Mouse (Mus musculus) limb, embryonic 11.5 days (tissue): ENCODE data around the gene Prkce. TPM values are rescaled to one million over a fixed set of nuclear protein-coding genes. Genes with fewer than 3 reads are reported as not detected.

Experiments
- ATAC-seq: fragments of 200-750 bp; cut with Nextera tagmentation; 2 replicates; pipeline ENCODE4 v1.8.0; 2017; ENCODE audit warnings: low read depth; ENCODE audit not compliant: insufficient number of reproducible peaks, low FRiP score, low TSS enrichment
- DNase-seq: peaks from one replicate; pipeline ENCODE4 v3.0.0-alpha.2; 2015; ENCODE audit warnings: low spot score
- H3K27ac ChIP-seq: fragments of 300-500 bp; sonication (generic); replicated peaks from 2 replicates; pipeline ENCODE4 v1.5.1; 2014; ENCODE audit warnings: low read depth, mild to moderate bottlenecking, low read length
- H3K27me3 ChIP-seq: fragments of 300-500 bp; sonication (generic); 2 replicates; pipeline ENCODE4 v1.6.1; 2014; ENCODE audit warnings: mild to moderate bottlenecking, low read length, mixed read lengths; ENCODE audit not compliant: control insufficient read depth, insufficient read depth
- H3K36me3 ChIP-seq: fragments of 300-500 bp; sonication (generic); 2 replicates; pipeline ENCODE4 v1.6.1; 2014; ENCODE audit warnings: mild to moderate bottlenecking, low read length, moderate library complexity, mixed read lengths; ENCODE audit not compliant: control insufficient read depth, insufficient read depth
- H3K4me1 ChIP-seq: fragments of 300-500 bp; sonication (generic); 2 replicates; pipeline ENCODE4 v1.6.1; 2014; ENCODE audit warnings: low read length, mixed read lengths; ENCODE audit not compliant: control insufficient read depth, insufficient read depth
- H3K4me2 ChIP-seq: fragments of 300-500 bp; sonication (generic); 2 replicates; pipeline ENCODE4 v1.6.1; 2014; ENCODE audit warnings: low read depth, mild to moderate bottlenecking, moderate library complexity; ENCODE audit not compliant: severe bottlenecking
- H3K4me3 ChIP-seq: fragments of 300-500 bp; sonication (generic); 2 replicates; pipeline ENCODE4 v1.5.1; 2014; ENCODE audit warnings: low read depth, low read length
- H3K9ac ChIP-seq: fragments of 300-500 bp; sonication (generic); 2 replicates; pipeline ENCODE4 v1.6.1; 2014; ENCODE audit warnings: mild to moderate bottlenecking, low read length
- H3K9me3 ChIP-seq: fragments of 300-500 bp; sonication (generic); 2 replicates; pipeline ENCODE4 v1.6.1; 2016; ENCODE audit warnings: low read length; ENCODE audit not compliant: control insufficient read depth
- WGBS: fragments of 180-500 bp; shearing (Covaris S2); extraction: QIAGEN DNeasy Blood & Tissue Kit; methylation state at CpG from one replicate; pipeline ENCODE4 v1.1.7; 2014; 5-methylcytosine and 5-hydroxymethylcytosine counted together
- polyA plus RNA-seq: library from polyadenylated mRNA; unstranded; fragments of >200 nt; fragmentation: Nextera tagmentation; extraction: Ambion mirVana; gene quantifications from 2 replicates; pipeline ENCODE4 v1.2.1, GENCODE M21; 2014

Prkce gene
- polyA plus RNA-seq, 1 experiment from 2014 or later, result 5.1 TPM

GRCm38 (mm10) chr17:86277032-86277798, 109.6 kb downstream of the Prkce start:
- DNase-seq (no peak), ATAC-seq (no peak)
- WGBS, result 35% methylated on average over 8 of the region's 8 CpGs
- Histone ChIP-seq H3K27ac (peak overlapping the region; percentile 49; the same call in 1 of the 2 replicates), H3K4me2 (no peak overlapping the region), H3K9me3 (no peaks in the 10 kb centered on the region), H3K9ac (no peak overlapping the region), H3K27me3 (no peaks in the 10 kb centered on the region), H3K4me1 (peaks cover 33% of the 10 kb centered on the region), H3K36me3 (no peaks in the 10 kb centered on the region), H3K4me3 (no peak overlapping the region)

GRCm38 (mm10) chr17:86277999-86278526, 110.5 kb downstream of the Prkce start:
- 85% methylated on average over 5 of the region's 5 CpGs for WGBS

GRCm38 (mm10) chr17:86279751-86280150, 112.2 kb downstream of the Prkce start:
- Histone ChIP-seq H3K9ac (no peak overlapping the region), H3K4me3 (no peak overlapping the region), H3K9me3 (no peaks in the 10 kb centered on the region), H3K4me1 (peaks cover 31% of the 10 kb centered on the region), H3K4me2 (no peak overlapping the region), H3K36me3 (no peaks in the 10 kb centered on the region), H3K27me3 (no peaks in the 10 kb centered on the region), H3K27ac (no peak overlapping the region)
- 25% methylated on average over 10 of the region's 10 CpGs for WGBS
- ATAC-seq (0 out of 2 replicates have a peak, but pooled peaks have one; percentile 24), DNase-seq (peak; percentile 52)

More at GRCm38 (mm10) chr17:86277999-86278526, 110.5 kb downstream of the Prkce start:
- peaks cover 29% of the 10 kb centered on the region for H3K4me1 ChIP-seq
- DNase-seq (no peak), ATAC-seq (no peak)
- H3K4me2 ChIP-seq, result no peak overlapping the region
- no peaks in the 10 kb centered on the region for H3K9me3 ChIP-seq
- no peak overlapping the region for H3K27ac ChIP-seq
- H3K9ac ChIP-seq, result no peak overlapping the region
- H3K4me3 ChIP-seq, result no peak overlapping the region
- no peaks in the 10 kb centered on the region for H3K36me3 ChIP-seq
- H3K27me3 ChIP-seq, result no peaks in the 10 kb centered on the region

- no peak overlapping the region for H3K27ac ChIP-seq
- 32% methylated on average over 5 of the region's 5 CpGs for WGBS
Observed at GRCm38 (mm10) chr17:86283741-86284140, 116.2 kb downstream of the Prkce start.

GRCm38 (mm10) chr17:86285058-86285457, 117.5 kb downstream of the Prkce start:
- peaks cover 17% of the 10 kb centered on the region for H3K4me1 ChIP-seq
- ATAC-seq, result no peak

More at GRCm38 (mm10) chr17:86283741-86284140, 116.2 kb downstream of the Prkce start:
- DNase-seq (no peak), ATAC-seq (no peak)
- H3K9me3 ChIP-seq, result no peaks in the 10 kb centered on the region
- H3K9ac ChIP-seq, result no peak overlapping the region
- no peaks in the 10 kb centered on the region for H3K27me3 ChIP-seq
- H3K4me3 ChIP-seq, result no peak overlapping the region
- no peak overlapping the region for H3K4me2 ChIP-seq
- peaks cover 21% of the 10 kb centered on the region for H3K4me1 ChIP-seq
- no peaks in the 10 kb centered on the region for H3K36me3 ChIP-seq

GRCm38 (mm10) chr17:86286747-86287271, 119.2 kb downstream of the Prkce start:
- no peak for ATAC-seq
- WGBS, result 77% methylated on average over 7 of the region's 7 CpGs
- Histone ChIP-seq H3K27me3 (no peaks in the 10 kb centered on the region), H3K27ac (no peak overlapping the region), H3K9me3 (no peaks in the 10 kb centered on the region), H3K36me3 (no peaks in the 10 kb centered on the region), H3K4me3 (no peak overlapping the region), H3K4me2 (no peak overlapping the region), H3K9ac (no peak overlapping the region), H3K4me1 (peaks cover 9% of the 10 kb centered on the region; the same call in 1 of the 2 replicates)
- no peak for DNase-seq

More at GRCm38 (mm10) chr17:86285058-86285457, 117.5 kb downstream of the Prkce start:
- Histone ChIP-seq H3K27me3 (no peaks in the 10 kb centered on the region), H3K4me2 (no peak overlapping the region), H3K9ac (no peak overlapping the region), H3K9me3 (no peaks in the 10 kb centered on the region), H3K27ac (no peak overlapping the region), H3K4me3 (no peak overlapping the region), H3K36me3 (no peaks in the 10 kb centered on the region)
- WGBS, result 88% methylated on average over 5 of the region's 5 CpGs
- DNase-seq, result no peak

GRCm38 (mm10) chr17:86292711-86293110, 125.1 kb downstream of the Prkce start:
- Histone ChIP-seq H3K9me3 (no peaks in the 10 kb centered on the region), H3K4me2 (no peak overlapping the region), H3K9ac (no peak overlapping the region), H3K4me1 (no peaks in the 10 kb centered on the region), H3K27me3 (no peaks in the 10 kb centered on the region), H3K27ac (no peak overlapping the region), H3K36me3 (no peaks in the 10 kb centered on the region), H3K4me3 (no peak overlapping the region)
- WGBS, result 91% methylated on average over 6 of the region's 6 CpGs
- ATAC-seq (no peak), DNase-seq (no peak)

GRCm38 (mm10) chr17:86293247-86293744, 125.7 kb downstream of the Prkce start:
- Histone ChIP-seq H3K4me1 (no peaks in the 10 kb centered on the region), H3K27ac (no peak overlapping the region), H3K36me3 (no peaks in the 10 kb centered on the region), H3K4me2 (no peak overlapping the region), H3K27me3 (no peaks in the 10 kb centered on the region), H3K9me3 (no peaks in the 10 kb centered on the region), H3K9ac (no peak overlapping the region), H3K4me3 (no peak overlapping the region)
- peak; percentile 51; the same call in 1 of the 2 replicates for ATAC-seq
- 48% methylated on average over 10 of the region's 10 CpGs for WGBS
- peak; percentile 68 for DNase-seq
